Mouse (Mus musculus): ENCODE results near the gene Wdr44.
"Not testable (repeated sequence)": the region's sequence is repeated elsewhere in the genome, so short reads cannot be mapped to it uniquely, and the experiment has no call there.

- TF ChIP-seq CTCF, EP300 (IDR thresholded peaks at IDR 0.05; ENCODE audit: low read depth): not testable (repeated sequence)
These were observed 120.4 kb downstream of the Wdr44 start for GRCm38 (mm10) chrX:23813287-23813686.
